In the genomic region with DNA sequence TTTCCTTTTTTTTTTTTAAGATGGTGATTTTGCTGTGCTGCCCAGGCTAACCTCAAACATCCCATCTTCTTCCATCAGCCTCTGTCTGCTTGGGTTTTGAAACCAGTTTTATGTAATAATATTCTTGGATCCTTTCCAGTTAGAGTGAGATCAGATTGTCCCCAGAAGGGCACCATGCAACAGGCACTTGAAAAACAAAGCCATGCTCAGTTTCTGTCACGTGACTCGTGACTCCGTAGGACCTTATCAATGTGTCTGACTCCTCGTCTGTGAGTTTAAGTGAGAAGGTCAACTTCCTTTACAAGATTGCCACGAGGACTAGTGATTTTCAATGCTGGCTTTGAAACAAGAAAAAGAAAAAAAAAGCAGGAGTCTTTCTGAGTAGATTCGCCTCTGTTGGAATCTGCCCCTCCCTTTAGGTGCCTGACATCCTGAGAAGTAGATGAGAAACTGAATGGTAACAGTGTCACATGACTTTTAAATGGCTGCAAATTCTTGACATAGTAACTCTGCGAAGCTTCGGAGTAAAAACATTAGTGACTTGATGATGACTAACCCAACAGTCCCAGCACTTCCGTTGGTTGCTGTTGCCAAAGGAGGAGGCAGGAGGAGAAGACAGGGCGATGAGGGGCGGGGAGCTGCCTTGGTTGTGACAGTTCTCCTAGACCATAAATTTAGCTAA, we compare ENCODE assay signal across 11 mouse cellular contexts. TPM values are rescaled to one million over a fixed set of nuclear protein-coding genes. Genes with fewer than 3 reads are reported as not detected.
DNase-seq lines count a peak whose midpoint lies in the region; ATAC-seq lines count a peak whose summit lies in the region.
"Had no signal": no experiment of that assay in that cellular context is flagged by ENCODE, and none has a peak within 500 bp of the region (broad histone marks: within the 10 kb centered on the region; RNA-seq: fewer than 3 reads in every experiment).

No protein-coding gene starts in this region.

- no peaks in the 10 kb centered on the region for H3K27me3 ChIP-seq in heart, embryonic 16.5 days (ENCODE audit: control insufficient read depth, insufficient read depth, low read length)
- H3K27me3 ChIP-seq: embryonic facial prominence, embryonic 15.5 days; kidney, embryonic 15.5 days had no signal

- WGBS in heart, embryonic 16.5 days, result 32% methylated on average over 11 of the region's 11 CpGs

- no peak for DNase-seq in heart, postnatal 10 days
- peak; percentile 40 for DNase-seq in NIH3T3 (ENCODE audit: low read depth)
- DNase-seq in cerebellum, postnatal 25 days, result no peak
- DNase-seq in urinary bladder, adult 2 months (ENCODE audit: low spot score), result no peak
- DNase-seq: cerebellum, adult 9-10 months had no signal

- intact Hi-C loops in heart, postnatal 10 days (cut with DNase I), result no loop called here

- ATAC-seq in heart, embryonic 16.5 days (replicated peaks; ENCODE audit: extremely low read depth, insufficient read depth, low FRiP score), result no peak
- 0 out of 2 replicates have a peak, but pooled peaks have one; percentile 45 for ATAC-seq in erythroid progenitor cell, adult 5-6 weeks (replicated peaks; ENCODE audit: low FRiP score, poor library complexity, severe bottlenecking)
- peak; percentile 53 for ATAC-seq in megakaryocyte, adult 5-6 weeks (ENCODE audit: poor library complexity, severe bottlenecking)
- no peak for ATAC-seq in erythroblast, adult 5-6 weeks (replicated peaks; ENCODE audit: low FRiP score, poor library complexity, severe bottlenecking)

- H3K36me3 ChIP-seq in heart, embryonic 16.5 days (ENCODE audit: control insufficient read depth, insufficient read depth), result no peaks in the 10 kb centered on the region
- H3K36me3 ChIP-seq: embryonic facial prominence, embryonic 15.5 days; kidney, embryonic 15.5 days had no signal

- H3K4me1 ChIP-seq in heart, embryonic 16.5 days (ENCODE audit: control insufficient read depth, insufficient read depth, low read length), result peaks cover 4% of the 10 kb centered on the region
- H3K4me1 ChIP-seq: embryonic facial prominence, embryonic 15.5 days; kidney, embryonic 15.5 days had no signal

- H3K4me3 ChIP-seq in heart, embryonic 16.5 days (ENCODE audit: low read length), result peak overlapping the region; percentile 17
- H3K4me3 ChIP-seq: embryonic facial prominence, embryonic 15.5 days; kidney, embryonic 15.5 days had no signal

- no peaks in the 10 kb centered on the region for H3K9me3 ChIP-seq in heart, embryonic 16.5 days (replicated peaks; ENCODE audit: control insufficient read depth, low read length)
- H3K9me3 ChIP-seq: embryonic facial prominence, embryonic 15.5 days; kidney, embryonic 15.5 days had no signal

- H3K4me2 ChIP-seq in heart, embryonic 16.5 days (ENCODE audit: low read depth, low read length), result peak overlapping the region; percentile 45
- H3K4me2 ChIP-seq: embryonic facial prominence, embryonic 15.5 days; kidney, embryonic 15.5 days had no signal

- no peak overlapping the region for H3K27ac ChIP-seq in heart, embryonic 16.5 days (ENCODE audit: low read length)
- H3K27ac ChIP-seq: embryonic facial prominence, embryonic 15.5 days; kidney, embryonic 15.5 days had no signal

- no peak overlapping the region for H3K9ac ChIP-seq in heart, embryonic 16.5 days (ENCODE audit: low read length)
- H3K9ac ChIP-seq: embryonic facial prominence, embryonic 15.5 days; kidney, embryonic 15.5 days had no signal

RNA-seq across cellular contexts. Expression of a gene that starts 21.3 kb away (rescaled TPM):
- 16.3 and 19.6 TPM in 2 replicates for polyA plus RNA-seq in heart, embryonic 16.5 days (2015; fragmentation: Nextera tagmentation; extraction: Ambion mirVana)
- total RNA-seq in heart, postnatal 10 days (2021), result 10 to 100 TPM; 25.2 to 27.4 TPM
- total RNA-seq in erythroid progenitor cell, adult 5-6 weeks (2015; ENCODE audit: low replicate concordance), result 33.5 and 39.4 TPM in 2 replicates
- total RNA-seq in erythroid progenitor cell, adult 5-6 weeks (2017; ENCODE audit: low replicate concordance), result 17.5 and 24.8 TPM in 2 replicates
- total RNA-seq in megakaryocyte, adult 5-6 weeks (2015), result 48.3 and 53.9 TPM in 2 replicates
- total RNA-seq in megakaryocyte, adult 5-6 weeks (2017), result 44.6 and 46.2 TPM in 2 replicates
- 7.6 and 16.2 TPM in 2 replicates for polyA plus RNA-seq in urinary bladder, adult 2 months (2012; rRNA removed)
- total RNA-seq in erythroblast, adult 5-6 weeks (2015; ENCODE audit: low replicate concordance), result 18.4 and 28.0 TPM in 2 replicates
- 19.0 and 24.4 TPM in 2 replicates for total RNA-seq in erythroblast, adult 5-6 weeks (2017; ENCODE audit: low replicate concordance)

Comparison
In these comparisons a context has a peak if more than half of its experiments do, and no peak if none do; other contexts are left out.
1. ATAC-seq: peak in erythroid progenitor cell, adult 5-6 weeks (single experiment) and megakaryocyte, adult 5-6 weeks (single experiment); none in heart, embryonic 16.5 days (single experiment) and erythroblast, adult 5-6 weeks (single experiment).